Mouse (Mus musculus) embryonic facial prominence, embryonic 15.5 days (tissue): Measurements from ENCODE around the gene Saa3. TPM values are rescaled to one million over a fixed set of nuclear protein-coding genes. Genes with fewer than 3 reads are reported as not detected.
"Not testable (repeated sequence)": the region's sequence is repeated elsewhere in the genome, so short reads cannot be mapped to it uniquely, and the experiment has no call there.

Experiments
- ATAC-seq: fragments of 200-750 bp; cut with Nextera tagmentation; 2 replicates; pipeline ENCODE4 v1.8.0; 2017; ENCODE audit warnings: low read depth, moderate TSS enrichment; ENCODE audit not compliant: insufficient number of reproducible peaks, low FRiP score, low TSS enrichment
- H3K27ac ChIP-seq: fragments of 300-500 bp; sonication (generic); replicated peaks from 2 replicates; pipeline ENCODE4 v1.5.1; 2015; ENCODE audit warnings: mild to moderate bottlenecking, inconsistent platforms
- H3K27me3 ChIP-seq: fragments of 300-500 bp; sonication (generic); 2 replicates; pipeline ENCODE4 v1.6.1; 2015; ENCODE audit warnings: inconsistent platforms
- H3K36me3 ChIP-seq: fragments of 300-500 bp; sonication (generic); 2 replicates; pipeline ENCODE4 v1.6.1; 2015; ENCODE audit warnings: mild to moderate bottlenecking, inconsistent platforms
- H3K4me1 ChIP-seq: fragments of 300-500 bp; sonication (generic); 2 replicates; pipeline ENCODE4 v1.6.1; 2015; ENCODE audit warnings: inconsistent platforms
- H3K4me2 ChIP-seq: fragments of 300-500 bp; sonication (generic); replicated peaks from 2 replicates; pipeline ENCODE4 v1.6.1; 2015; ENCODE audit warnings: mild to moderate bottlenecking, inconsistent platforms
- H3K4me3 ChIP-seq: fragments of 300-500 bp; sonication (generic); replicated peaks from 2 replicates; pipeline ENCODE4 v1.5.1; 2015; ENCODE audit warnings: mild to moderate bottlenecking, inconsistent platforms
- H3K9ac ChIP-seq: fragments of 300-500 bp; sonication (generic); 2 replicates; pipeline ENCODE4 v1.6.1; 2015; ENCODE audit warnings: inconsistent platforms
- H3K9me3 ChIP-seq: fragments of 300-500 bp; sonication (generic); replicated peaks from 2 replicates; pipeline ENCODE4 v1.6.1; 2016; ENCODE audit warnings: inconsistent platforms
- WGBS: fragments of 180-500 bp; shearing (Covaris S2); methylation state at CpG from one replicate; pipeline ENCODE4 v1.1.7; 2015; 5-methylcytosine and 5-hydroxymethylcytosine counted together
- polyA plus RNA-seq: library from polyadenylated mRNA; unstranded; fragments of >200 nt; fragmentation: Nextera tagmentation; extraction: Ambion mirVana; gene quantifications from 2 replicates; pipeline ENCODE4 v1.2.1, GENCODE M21; 2015

Gene Saa3
- 0.33 and 0.91 TPM in 2 replicates for polyA plus RNA-seq

- Histone ChIP-seq H3K4me1 (no peaks in the 10 kb centered on the region), H3K9me3 (no peaks in the 10 kb centered on the region), H3K36me3 (no peaks in the 10 kb centered on the region), H3K4me3 (no peak within 1 kb of the TSS), H3K9ac (no peak within 1 kb of the TSS), H3K27ac (no peak within 1 kb of the TSS), H3K27me3 (0 out of 2 replicates have a peak, but pooled peaks cover 3% of the 10 kb centered on the region), H3K4me2 (no peak within 1 kb of the TSS)
- 83% methylated on average over 5 of the region's 5 CpGs for WGBS
- no peak for ATAC-seq
Measured at GRCm38 (mm10) chr7:46715600-46715999, at the start of gene Saa3. TSS of gene Saa3 (minus strand) at chr7:46715700.

- H3K9ac ChIP-seq: no peak overlapping the region
- H3K9me3 ChIP-seq: no peaks in the 10 kb centered on the region
- no peak for ATAC-seq
- H3K27ac ChIP-seq: no peak overlapping the region
- H3K27me3 ChIP-seq: no peaks in the 10 kb centered on the region
- no peak overlapping the region for H3K4me2 ChIP-seq
- H3K4me1 ChIP-seq: no peaks in the 10 kb centered on the region
- 91% methylated on average over 8 of the region's 8 CpGs for WGBS
- no peak overlapping the region for H3K4me3 ChIP-seq
- peaks cover 79% of the 10 kb centered on the region for H3K36me3 ChIP-seq
Measured at GRCm38 (mm10) chr7:46764672-46765071, 49.2 kb upstream of the Saa3 start.

- Histone ChIP-seq H3K4me3 (no peak overlapping the region), H3K4me2 (no peak overlapping the region), H3K4me1 (no peaks in the 10 kb centered on the region), H3K36me3 (peaks cover 71% of the 10 kb centered on the region), H3K9me3 (no peaks in the 10 kb centered on the region), H3K27ac (no peak overlapping the region), H3K27me3 (no peaks in the 10 kb centered on the region), H3K9ac (no peak overlapping the region)
- 91% methylated on average over 5 of the region's 5 CpGs for WGBS
- no peak for ATAC-seq
Measured at GRCm38 (mm10) chr7:46762601-46763000, 47.1 kb upstream of the Saa3 start.

GRCm38 (mm10) chr7:46761049-46761795 is 45.7 kb upstream of the Saa3 start:
- no peak overlapping the region for H3K4me3 ChIP-seq
- H3K27ac ChIP-seq: no peak overlapping the region
- H3K4me2 ChIP-seq: no peak overlapping the region
- no peaks in the 10 kb centered on the region for H3K9me3 ChIP-seq
- peaks cover 63% of the 10 kb centered on the region for H3K36me3 ChIP-seq
- no peak overlapping the region for H3K9ac ChIP-seq
- WGBS: 69% methylated on average over 11 of the region's 11 CpGs
- H3K4me1 ChIP-seq: no peaks in the 10 kb centered on the region
- no peaks in the 10 kb centered on the region for H3K27me3 ChIP-seq
- ATAC-seq: no peak

- H3K4me2 ChIP-seq: no peak within 1 kb of the TSS
- ATAC-seq: no peak
- H3K9ac ChIP-seq: no peak within 1 kb of the TSS
- H3K27me3 ChIP-seq: no peaks in the 10 kb centered on the region
- 62% methylated on average over 3 of the region's 3 CpGs for WGBS
- H3K27ac ChIP-seq: no peak within 1 kb of the TSS
- no peaks in the 10 kb centered on the region; the same call in 1 of the 2 replicates for H3K4me1 ChIP-seq
- no peaks in the 10 kb centered on the region for H3K36me3 ChIP-seq
- no peaks in the 10 kb centered on the region for H3K9me3 ChIP-seq
- H3K4me3 ChIP-seq: no peak within 1 kb of the TSS
Measured at GRCm38 (mm10) chr7:46751490-46751889, 36.0 kb upstream of the Saa3 start, which contains the start of gene Saa2. TSS of gene Saa2 (plus strand) at chr7:46751790.

- ATAC-seq: no peak
- 37% methylated on average over 3 of the region's 3 CpGs for WGBS
- no peaks in the 10 kb centered on the region; the same call in 1 of the 2 replicates for H3K4me1 ChIP-seq
- H3K27ac ChIP-seq: no peak overlapping the region
- no peak overlapping the region for H3K4me3 ChIP-seq
- H3K9me3 ChIP-seq: no peaks in the 10 kb centered on the region
- no peaks in the 10 kb centered on the region for H3K36me3 ChIP-seq
- no peaks in the 10 kb centered on the region for H3K27me3 ChIP-seq
- no peak overlapping the region for H3K4me2 ChIP-seq
- H3K9ac ChIP-seq: no peak overlapping the region
Measured at GRCm38 (mm10) chr7:46748459-46748858, 33.0 kb upstream of the Saa3 start.

- Histone ChIP-seq H3K36me3 (no peaks in the 10 kb centered on the region), H3K9ac (no peak overlapping the region), H3K4me3 (no peak overlapping the region), H3K4me2 (no peak overlapping the region), H3K9me3 (no peaks in the 10 kb centered on the region), H3K4me1 (no peaks in the 10 kb centered on the region), H3K27ac (no peak overlapping the region), H3K27me3 (no peaks in the 10 kb centered on the region)
- WGBS: 71% methylated on average over 7 of the region's 7 CpGs
- ATAC-seq: no peak
Measured at GRCm38 (mm10) chr7:46746381-46746780, 30.9 kb upstream of the Saa3 start.

GRCm38 (mm10) chr7:46745816-46746215 is 30.3 kb upstream of the Saa3 start:
- 67% methylated on average over 3 of the region's 3 CpGs for WGBS
- Histone ChIP-seq H3K4me3 (no peak overlapping the region), H3K9ac (no peak overlapping the region), H3K27me3 (no peaks in the 10 kb centered on the region), H3K4me1 (no peaks in the 10 kb centered on the region), H3K36me3 (no peaks in the 10 kb centered on the region), H3K9me3 (no peaks in the 10 kb centered on the region), H3K4me2 (no peak overlapping the region), H3K27ac (no peak overlapping the region)
- no peak for ATAC-seq

GRCm38 (mm10) chr7:46742880-46743279 is 27.4 kb upstream of the Saa3 start, which contains the start of gene Saa1:
TSS of gene Saa1 (minus strand) at chr7:46742980.
- H3K4me2 ChIP-seq, H3K36me3 ChIP-seq, H3K27me3 ChIP-seq, H3K9me3 ChIP-seq, H3K27ac ChIP-seq, H3K4me1 ChIP-seq, ATAC-seq, H3K4me3 ChIP-seq, H3K9ac ChIP-seq: not testable (repeated sequence)
- WGBS: 71% methylated on average over 3 of the region's 3 CpGs

GRCm38 (mm10) chr7:46740041-46740440 is 24.5 kb upstream of the Saa3 start:
- ATAC-seq, H3K27ac ChIP-seq, H3K4me2 ChIP-seq, H3K9ac ChIP-seq, H3K4me3 ChIP-seq, H3K9me3 ChIP-seq, H3K4me1 ChIP-seq, H3K27me3 ChIP-seq, H3K36me3 ChIP-seq: not testable (repeated sequence)
- 77% methylated on average over 5 of the region's 5 CpGs for WGBS

- Histone ChIP-seq H3K4me1 (no peaks in the 10 kb centered on the region), H3K36me3 (no peaks in the 10 kb centered on the region), H3K9me3 (no peaks in the 10 kb centered on the region), H3K4me2 (no peak overlapping the region), H3K27me3 (no peaks in the 10 kb centered on the region), H3K27ac (no peak overlapping the region), H3K9ac (no peak overlapping the region), H3K4me3 (no peak overlapping the region)
- 75% methylated on average over 12 of the region's 12 CpGs for WGBS
- no peak for ATAC-seq
Measured at GRCm38 (mm10) chr7:46738561-46739460, 23.3 kb upstream of the Saa3 start.
